Mouse (Mus musculus) neutrophil, adult 5-6 weeks (primary cell): Measurements from ENCODE around the gene Gm10065. TPM values are rescaled to one million over a fixed set of nuclear protein-coding genes. Genes with fewer than 3 reads are reported as not detected.
A peak's percentile ranks its signal among the peaks of the same experiment; 100 is the strongest.

Experiments used
- ATAC-seq: fragments of 151-379, 151-347 bp; 2 replicates; pipeline ENCODE4 v1.8.0; 2017; ENCODE audit warnings: mild to moderate bottlenecking, moderate TSS enrichment; ENCODE audit not compliant: insufficient number of reproducible peaks, poor library complexity, low FRiP score, severe bottlenecking; ENCODE audit errors: extremely low read depth
- total RNA-seq: library from RNA; stranded (forward); fragments of 200-1000 nt; gene quantifications from 2 replicates; pipeline ENCODE4 v1.2.3, GENCODE M21; 2017

The Gm10065 gene
- total RNA-seq, 1 experiment from 2014 or later: not detected

DNA sequence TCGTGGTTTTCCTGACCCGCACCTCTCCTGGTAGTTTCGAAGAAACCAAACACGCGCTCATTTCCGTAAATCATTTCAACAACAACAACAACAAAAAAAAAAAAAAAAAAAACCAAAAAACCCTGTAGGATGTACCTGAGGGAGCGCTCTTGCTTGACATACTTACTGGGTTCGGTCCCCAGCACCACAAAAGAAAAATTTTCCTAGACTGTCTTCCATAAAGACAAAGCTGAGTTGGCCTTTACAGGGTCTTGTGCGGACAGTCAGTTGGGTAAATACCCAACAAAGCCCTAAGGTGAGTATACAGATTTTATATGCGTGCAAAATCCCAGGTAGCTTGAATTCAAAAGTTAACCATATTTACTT lies 38.1 kb downstream of the Gm10065 start:
- no peak for ATAC-seq

DNA sequence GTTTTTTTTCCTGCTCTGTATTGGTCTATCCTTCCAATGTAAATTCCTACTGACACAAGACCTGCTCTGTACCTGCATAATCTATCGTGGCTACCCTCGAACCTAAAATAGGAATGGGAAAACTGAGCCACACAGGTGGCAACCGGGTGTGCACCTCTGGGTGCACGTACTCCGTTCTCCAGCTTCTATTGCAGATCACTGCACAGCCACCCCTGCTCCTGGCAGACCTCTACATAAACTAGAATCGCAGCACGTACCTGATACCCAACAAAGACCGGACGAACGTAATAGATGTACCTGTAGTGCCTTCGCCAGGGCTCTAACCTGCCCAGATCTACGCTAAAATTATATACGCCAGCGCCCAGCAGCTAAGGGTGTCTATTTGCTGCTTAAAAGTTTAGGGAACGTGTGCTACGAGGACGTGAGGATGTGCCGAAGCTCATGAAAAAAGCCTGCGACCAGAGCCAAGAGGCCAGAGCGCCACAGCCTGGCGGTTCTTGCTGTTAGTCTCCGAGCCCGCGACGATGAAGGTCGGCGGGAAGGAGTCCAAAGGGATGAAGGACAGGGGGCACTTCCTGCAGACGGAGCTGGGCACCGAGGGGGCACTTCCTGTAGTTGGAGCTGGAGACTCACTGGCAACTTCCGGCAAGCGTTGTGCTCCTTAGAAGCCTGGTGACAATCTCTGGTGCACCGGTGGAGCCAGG lies 38.6 kb downstream of the Gm10065 start, which contains the start of gene Pgbd1:
TSS of gene Pgbd1 (minus strand) at position 556 of the 704 bp plus-strand sequence.
- peak; percentile 36; the same call in 1 of the 2 replicates for ATAC-seq

DNA sequence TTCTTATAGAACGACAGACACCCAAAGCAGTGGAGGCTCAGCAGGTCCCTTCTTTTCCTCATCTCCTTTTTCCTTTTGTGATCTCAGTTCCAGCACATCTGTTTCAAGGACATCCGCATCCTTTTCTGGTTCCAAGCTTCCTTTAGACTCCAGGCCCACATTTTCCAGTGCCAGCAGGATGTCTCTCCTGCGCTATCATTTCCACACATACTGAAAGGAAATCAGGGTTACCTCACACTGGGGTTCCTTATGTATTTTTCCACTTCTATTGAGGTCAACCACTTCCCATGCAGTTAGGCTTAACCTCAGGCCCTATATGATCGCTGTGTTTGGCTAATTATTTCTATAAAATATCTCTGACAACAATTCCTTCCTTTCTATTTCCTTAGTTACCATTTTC lies 43.8 kb downstream of the Gm10065 start:
- no peak for ATAC-seq

Other genes with a start within 250 kb of the Gm10065 start
- not detected in 2 replicates for gene Gpx5, start 186.7 kb downstream of the Gm10065 start, total RNA-seq
- gene Gpx6, start 167.3 kb downstream of the Gm10065 start, total RNA-seq: not detected in 2 replicates
- gene Olfr1367, start 132.5 kb downstream of the Gm10065 start, total RNA-seq: not detected in 2 replicates
- gene Zscan12, start 116.6 kb downstream of the Gm10065 start, total RNA-seq: 2.3 and 2.7 TPM in 2 replicates
- 44.9 and 53.7 TPM in 2 replicates for gene Zkscan3, start 76.7 kb downstream of the Gm10065 start, total RNA-seq
- gene Pgbd1, start 38.4 kb downstream of the Gm10065 start, total RNA-seq: 0.23 and 0.37 TPM in 2 replicates
- 32.8 and 34.2 TPM in 2 replicates for gene Zscan26, start 25.7 kb downstream of the Gm10065 start, total RNA-seq
- 0.49 TPM in 1 of 2 replicates, not detected in the other for gene Nkapl, start 10.9 kb downstream of the Gm10065 start, total RNA-seq
- gene Zkscan4, start 534 bp downstream of the Gm10065 start, total RNA-seq: not detected in 2 replicates
- gene AK157302, start 15.8 kb upstream of the Gm10065 start, total RNA-seq: 1.1 and 1.7 TPM in 2 replicates
- gene Gm11273, start 22.0 kb upstream of the Gm10065 start, total RNA-seq: not detected in 2 replicates
- 6.9 TPM in 2 replicates for gene Zkscan8, start 51.7 kb upstream of the Gm10065 start, total RNA-seq
- not detected in 2 replicates for gene Olfr1366, start 63.4 kb upstream of the Gm10065 start, total RNA-seq
- not detected in 2 replicates for gene Olfr1535, start 80.5 kb upstream of the Gm10065 start, total RNA-seq
- not detected in 2 replicates for gene Olfr1364, start 102.3 kb upstream of the Gm10065 start, total RNA-seq
- not detected in 2 replicates for gene Olfr1362, start 134.6 kb upstream of the Gm10065 start, total RNA-seq
- gene Olfr11, start 163.1 kb upstream of the Gm10065 start, total RNA-seq: not detected in 2 replicates
- not detected in 2 replicates for gene Olfr1361, start 183.9 kb upstream of the Gm10065 start, total RNA-seq
- not detected in 2 replicates for gene Olfr1360, start 198.0 kb upstream of the Gm10065 start, total RNA-seq
- gene Olfr1359, start 218.7 kb upstream of the Gm10065 start, total RNA-seq: not detected in 2 replicates
- 14.4 and 16.0 TPM in 2 replicates for gene Hist1h2bl, start 236.7 kb upstream of the Gm10065 start, total RNA-seq
- 351 and 359 TPM in 2 replicates for gene Hist1h2ai, start 237.0 kb upstream of the Gm10065 start, total RNA-seq
- gene Hist1h3h, start 238.2 kb upstream of the Gm10065 start, total RNA-seq: 15.6 and 19.4 TPM in 2 replicates
- gene Hist1h2bm, start 242.6 kb upstream of the Gm10065 start, total RNA-seq: 6.6 and 8.0 TPM in 2 replicates